Comparison of ENCODE assay signal across 27 mouse cellular contexts in genomic region chr4:84060187-84060586, GRCm38 (mm10).
"Had no signal": no experiment of that assay in that cellular context is flagged by ENCODE, and none has a peak within 500 bp of the region (broad histone marks: within the 10 kb centered on the region; RNA-seq: fewer than 3 reads in every experiment).

No protein-coding gene starts in this region.

- H3K27me3 ChIP-seq: hindbrain, embryonic 12.5 days; intestine, embryonic 15.5 days; kidney, embryonic 15.5 days; liver, embryonic 12.5 days had no signal

- H3K9me3 ChIP-seq: heart, embryonic 10.5 days; heart, embryonic 12.5 days; hindbrain, embryonic 10.5 days; hindbrain, embryonic 12.5 days; intestine, embryonic 15.5 days; kidney, embryonic 15.5 days; limb, embryonic 13.5 days; limb, embryonic 15.5 days; liver, embryonic 12.5 days had no signal

- H3K27ac ChIP-seq: gastrocnemius, adult 2 months; heart, embryonic 10.5 days; hindbrain, embryonic 10.5 days; hindbrain, embryonic 12.5 days; hindbrain, embryonic 14.5 days; intestine, embryonic 15.5 days; kidney, embryonic 15.5 days; kidney, postnatal 0 days; limb, embryonic 13.5 days; limb, embryonic 15.5 days; liver, embryonic 12.5 days had no signal

- H3K4me3 ChIP-seq: gastrocnemius, adult 2 months; heart, embryonic 10.5 days; heart, embryonic 12.5 days; hindbrain, embryonic 10.5 days; hindbrain, embryonic 12.5 days; intestine, embryonic 15.5 days; kidney, embryonic 15.5 days; limb, embryonic 13.5 days; limb, embryonic 15.5 days; liver, embryonic 12.5 days had no signal

- ATAC-seq: forebrain, postnatal 0 days; hindbrain, embryonic 16.5 days; inflammation-experienced regulatory T-cells, adult 6 months; intestine, embryonic 15.5 days; intestine, postnatal 0 days; liver, embryonic 12.5 days had no signal

- H3K9ac ChIP-seq: forebrain, postnatal 0 days; heart, embryonic 12.5 days; hindbrain, embryonic 12.5 days; hindbrain, embryonic 14.5 days; intestine, embryonic 15.5 days; kidney, embryonic 15.5 days; limb, embryonic 13.5 days; limb, embryonic 15.5 days; liver, embryonic 12.5 days had no signal

- H3K4me1 ChIP-seq: heart, embryonic 10.5 days; heart, embryonic 12.5 days; liver, embryonic 12.5 days had no signal

- H3K36me3 ChIP-seq: heart, embryonic 10.5 days; heart, embryonic 12.5 days; hindbrain, embryonic 10.5 days; hindbrain, embryonic 12.5 days; intestine, embryonic 15.5 days; kidney, embryonic 15.5 days; limb, embryonic 13.5 days; limb, embryonic 15.5 days; liver, embryonic 12.5 days had no signal

- DNase-seq: forebrain, postnatal 0 days; gastrocnemius, adult 2 months; gastrocnemius, postnatal 10 days; gastrocnemius, postnatal 25 days; heart, adult 18-20 months; heart, postnatal 10 days; kidney, adult 18-20 months; kidney, adult 9 months; kidney, postnatal 14 days; kidney, postnatal 36 days; layer of hippocampus, adult 9-11 months; layer of hippocampus, postnatal 36 days; left cerebral cortex, postnatal 4 days had no signal

- H3K4me2 ChIP-seq: heart, embryonic 12.5 days; hindbrain, embryonic 12.5 days; hindbrain, embryonic 14.5 days; intestine, embryonic 15.5 days; kidney, embryonic 15.5 days; limb, embryonic 13.5 days; limb, embryonic 15.5 days; liver, embryonic 12.5 days had no signal
